Mouse (Mus musculus) spleen, adult 2 months (tissue): Measurements from ENCODE around the gene Efhc2. TPM values are rescaled to one million over a fixed set of nuclear protein-coding genes. Genes with fewer than 3 reads are reported as not detected.

Source experiments
- DNase-seq, 2 experiments: peaks; one replicate each; pipeline versions ENCODE4 v3.0.0 to v3.0.0-alpha.2; 2012 to 2021; ENCODE audit warnings: low spot score in 2 of 2, low read depth in 1 of 2
- H3K27ac ChIP-seq: fragments of 200-500 bp; 2 replicates; pipeline ENCODE4 v1.5.1; 2012; ENCODE audit warnings: low read length, inconsistent platforms; ENCODE audit not compliant: insufficient read depth
- H3K27me3 ChIP-seq: fragments of 200-500 bp; 2 replicates; pipeline ENCODE4 v1.6.1; 2012; ENCODE audit warnings: mild to moderate bottlenecking, moderate library complexity, low read length, inconsistent platforms; ENCODE audit not compliant: control insufficient read depth, insufficient read depth
- H3K36me3 ChIP-seq: fragments of 200-500 bp; 2 replicates; pipeline ENCODE4 v1.6.1; 2012; ENCODE audit warnings: mild to moderate bottlenecking, low read length, inconsistent platforms; ENCODE audit not compliant: control insufficient read depth, insufficient read depth
- H3K4me1 ChIP-seq: fragments of 200-500 bp; 2 replicates; pipeline ENCODE4 v1.6.1; 2011; ENCODE audit warnings: inconsistent platforms; ENCODE audit not compliant: control insufficient read depth, insufficient read depth, insufficient read length
- H3K4me3 ChIP-seq: fragments of 200-500 bp; 2 replicates; pipeline ENCODE4 v1.5.1; 2011; ENCODE audit warnings: mild to moderate bottlenecking, inconsistent platforms; ENCODE audit not compliant: insufficient read depth, insufficient read length; ENCODE audit errors: extremely low read depth
- CTCF ChIP-seq: fragments of 200-500 bp; IDR thresholded peaks from 2 replicates; pipeline ENCODE4 v1.5.1; 2011; ENCODE audit warnings: mild to moderate bottlenecking, inconsistent platforms; ENCODE audit not compliant: insufficient read depth, insufficient read length, insufficient replicate concordance; ENCODE audit errors: extremely low read depth
- POLR2A ChIP-seq: fragments of 200-500 bp; IDR thresholded peaks from 2 replicates; pipeline ENCODE4 v1.6.1; 2011; ENCODE audit warnings: low read depth, low read length, inconsistent platforms
- WGBS: fragments of 180-500 bp; shearing (Covaris S2); methylation state at CpG from one replicate; pipeline ENCODE4 v1.1.7; 2018; 5-methylcytosine and 5-hydroxymethylcytosine counted together
- polyA plus RNA-seq: library from polyadenylated mRNA; depleted of rRNA; stranded (reverse); fragments of >200 nt; gene quantifications from 2 replicates; pipeline ENCODE4 v1.2.3, GENCODE M21; 2012; rRNA removed

Efhc2 gene
- not detected in 2 replicates for polyA plus RNA-seq

GRCm38 (mm10) chrX:17319126-17319583 lies at the start of gene Efhc2:
Gene Efhc2 (minus strand): TSS chrX:17319368.
- Histone ChIP-seq H3K36me3 (no peaks in the 10 kb centered on the region), H3K27me3 (no peaks in the 10 kb centered on the region), H3K4me3 (peak within 1 kb of the TSS; percentile 40; the same call in 1 of the 2 replicates), H3K27ac (no peak within 1 kb of the TSS), H3K4me1 (no peaks in the 10 kb centered on the region; the same call in 1 of the 2 replicates)
- no peak for TF ChIP-seq POLR2A
- TF ChIP-seq CTCF, result no peak
- DNase-seq, result peak in 1 of 2 experiments; percentile 2
- WGBS, result 41% methylated on average over 14 of the region's 19 CpGs

- 28% methylated on average over 2 of the region's 2 CpGs for WGBS
- Histone ChIP-seq H3K4me1 (peaks cover 4% of the 10 kb centered on the region), H3K27ac (no peak overlapping the region), H3K27me3 (no peaks in the 10 kb centered on the region), H3K36me3 (no peaks in the 10 kb centered on the region), H3K4me3 (no peak overlapping the region)
- peak; percentile 5 to 9 for DNase-seq
- TF ChIP-seq POLR2A (no peak), CTCF (no peak)
Measured at GRCm38 (mm10) chrX:17365114-17365513, 45.9 kb upstream of the Efhc2 start.

- H3K27me3 ChIP-seq, result no peaks in the 10 kb centered on the region
- 64% methylated on average over 3 of the region's 3 CpGs for WGBS
- H3K27ac ChIP-seq, result no peak overlapping the region
- TF ChIP-seq CTCF, result no peak
- no peaks in the 10 kb centered on the region for H3K36me3 ChIP-seq
- no peak for DNase-seq
- no peaks in the 10 kb centered on the region for H3K4me1 ChIP-seq
- H3K4me3 ChIP-seq, result no peak overlapping the region
Measured at GRCm38 (mm10) chrX:17300349-17300880, 18.8 kb downstream of the Efhc2 start.

GRCm38 (mm10) chrX:17283899-17284298 lies 35.3 kb downstream of the Efhc2 start:
- DNase-seq, result no peak
- Histone ChIP-seq H3K36me3 (no peaks in the 10 kb centered on the region), H3K4me3 (no peak overlapping the region), H3K27me3 (no peaks in the 10 kb centered on the region), H3K27ac (no peak overlapping the region), H3K4me1 (no peaks in the 10 kb centered on the region)
- TF ChIP-seq CTCF, result no peak
- TF ChIP-seq POLR2A, result no peak
- 75% methylated on average over 2 of the region's 2 CpGs for WGBS

GRCm38 (mm10) chrX:17225141-17225540 lies 94.0 kb downstream of the Efhc2 start:
- DNase-seq, result no peak
- Histone ChIP-seq H3K27ac (no peak overlapping the region), H3K4me3 (no peak overlapping the region), H3K36me3 (no peaks in the 10 kb centered on the region), H3K4me1 (no peaks in the 10 kb centered on the region), H3K27me3 (no peaks in the 10 kb centered on the region)
- TF ChIP-seq POLR2A (no peak), CTCF (no peak)

- no peaks in the 10 kb centered on the region for H3K27me3 ChIP-seq
- H3K4me1 ChIP-seq, result no peaks in the 10 kb centered on the region
- H3K27ac ChIP-seq, result no peak overlapping the region
- H3K4me3 ChIP-seq, result no peak overlapping the region
- TF ChIP-seq POLR2A (no peak), CTCF (no peak)
- DNase-seq, result no peak
- no peaks in the 10 kb centered on the region for H3K36me3 ChIP-seq
Measured at GRCm38 (mm10) chrX:17217451-17217850, 101.7 kb downstream of the Efhc2 start.

GRCm38 (mm10) chrX:17213515-17213914 lies 105.7 kb downstream of the Efhc2 start:
- H3K27ac ChIP-seq, result no peak overlapping the region
- DNase-seq, result no peak
- TF ChIP-seq CTCF (no peak), POLR2A (no peak)
- H3K27me3 ChIP-seq, result no peaks in the 10 kb centered on the region
- H3K36me3 ChIP-seq, result no peaks in the 10 kb centered on the region
- no peak overlapping the region for H3K4me3 ChIP-seq
- WGBS, result 90% methylated on average over 2 of the region's 2 CpGs
- no peaks in the 10 kb centered on the region for H3K4me1 ChIP-seq

GRCm38 (mm10) chrX:17175748-17176147 lies 143.4 kb downstream of the Efhc2 start:
- Histone ChIP-seq H3K27me3 (no peaks in the 10 kb centered on the region), H3K27ac (no peak overlapping the region), H3K4me3 (no peak overlapping the region), H3K36me3 (no peaks in the 10 kb centered on the region), H3K4me1 (no peaks in the 10 kb centered on the region)
- no peak for DNase-seq
- WGBS, result 68% methylated on average over 3 of the region's 3 CpGs
- TF ChIP-seq POLR2A (no peak), CTCF (no peak)
